Mouse (Mus musculus) T-helper 1 cell (primary cell): ENCODE measurements at regions not wholly inside any gene's neighbourhood (a gene's known extent, or its start where the extent isn't known, plus 50 kb on each side); places are given as distances from the start of the nearest gene placed in this dataset.

Experiments
- in situ Hi-C: fragments of 300-600 bp; cut with MboI, MseI; formaldehyde crosslinking; loops from one replicate; pipeline ENCODE4 v1.15.1; 2025; ENCODE audit warnings: high pct_unique_total_duplicates

DNA sequence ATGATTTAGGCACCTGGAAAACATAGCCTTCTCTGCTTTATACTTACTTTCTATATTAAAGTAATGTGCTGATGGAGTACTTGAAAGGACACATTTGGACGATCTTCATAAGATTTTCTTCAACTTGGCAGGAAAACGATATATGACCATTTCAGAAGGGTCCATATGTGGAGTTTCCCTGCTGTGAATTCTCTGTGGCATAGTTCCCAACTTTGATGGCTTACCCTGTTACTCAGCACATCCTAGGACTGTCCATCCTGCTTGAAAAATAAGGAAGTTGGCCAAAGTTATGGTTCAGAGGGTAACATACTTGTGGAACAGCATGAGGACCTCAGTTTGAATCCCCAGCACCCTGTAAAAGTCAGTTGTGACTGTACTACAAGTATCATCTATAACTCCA is 109.2 kb upstream of the Pbx1 start:
- in situ Hi-C loops = no loop called here

DNA sequence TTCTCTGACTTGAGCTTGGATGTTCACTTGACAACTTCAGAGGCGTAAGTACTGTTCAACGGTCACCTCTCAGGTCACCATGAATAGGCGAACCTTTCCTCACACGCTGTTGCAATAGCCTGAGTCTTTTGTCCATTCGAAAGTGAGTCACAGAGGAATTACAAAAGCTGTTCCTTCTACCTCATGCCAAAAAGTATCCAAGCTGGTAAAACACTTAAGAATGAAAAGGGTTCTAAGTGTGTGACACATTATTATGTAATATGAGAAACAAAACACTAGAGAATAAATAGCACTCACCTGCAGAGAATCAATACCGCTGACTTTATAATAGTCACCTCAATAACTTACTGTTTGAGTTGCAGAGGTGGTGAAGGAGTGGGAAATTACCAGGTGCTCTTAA is 86.0 kb upstream of the Pbx1 start:
- in situ Hi-C loops = no loop called here

DNA sequence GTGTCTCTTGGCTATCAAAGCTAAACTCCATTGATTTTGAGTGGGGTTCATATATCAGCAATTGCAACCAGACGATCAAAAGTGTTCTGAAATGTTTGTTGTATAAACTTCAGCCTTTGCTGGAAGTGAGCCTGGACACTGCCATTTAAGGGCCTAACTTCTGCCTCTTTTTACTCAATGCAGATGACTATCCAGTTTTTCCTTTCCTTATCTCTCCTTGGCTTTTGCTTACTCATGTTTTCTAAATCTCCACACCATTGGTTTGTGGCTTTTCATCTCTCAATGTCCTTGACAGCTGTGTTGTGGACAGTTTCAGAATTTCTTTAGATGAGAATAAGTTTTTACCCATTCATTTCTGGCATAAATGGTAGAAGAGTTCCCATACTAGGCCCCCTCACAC is 74.3 kb upstream of the Pbx1 start:
- in situ Hi-C loops = no loop called here

DNA sequence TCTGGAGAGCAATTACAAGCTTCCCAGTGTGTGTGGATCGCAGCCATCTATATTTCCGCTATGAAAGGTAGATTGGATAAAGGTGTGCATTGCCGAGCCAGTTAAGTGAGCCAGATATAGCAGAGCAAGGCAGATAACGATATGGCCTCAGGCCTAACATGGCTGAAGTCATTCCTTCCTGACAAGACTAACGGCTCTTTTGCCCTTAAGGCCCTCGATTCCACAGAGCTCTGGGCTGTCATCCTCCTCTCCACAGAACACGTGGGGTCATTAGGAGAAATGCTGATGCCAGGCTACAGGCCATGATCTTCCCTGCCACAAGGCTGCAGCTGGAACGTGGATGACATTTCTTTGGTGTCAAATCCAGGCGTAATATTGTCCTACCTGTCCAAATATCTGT is 72.7 kb upstream of the Pbx1 start:
- in situ Hi-C loops = no loop called here

DNA sequence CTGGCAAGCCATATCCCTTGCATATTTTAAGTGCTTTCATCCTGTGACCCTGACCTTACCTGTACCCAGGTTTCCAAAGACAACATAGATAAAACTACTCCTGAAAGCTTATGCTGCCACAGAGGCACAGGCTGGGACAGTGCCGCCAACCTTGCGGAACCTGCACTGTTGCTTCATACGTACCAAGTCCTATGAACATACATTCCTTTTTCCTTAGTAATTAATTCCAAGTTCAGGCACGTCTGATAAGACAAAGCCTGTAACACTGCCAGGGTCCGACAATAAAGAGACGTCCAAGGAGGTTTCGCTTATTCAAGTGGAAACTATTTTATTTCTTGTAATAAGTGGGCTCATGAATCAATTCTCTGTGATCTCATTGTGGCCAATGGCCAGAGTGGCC is 70.2 kb upstream of the Pbx1 start:
- in situ Hi-C loops = no loop called here

DNA sequence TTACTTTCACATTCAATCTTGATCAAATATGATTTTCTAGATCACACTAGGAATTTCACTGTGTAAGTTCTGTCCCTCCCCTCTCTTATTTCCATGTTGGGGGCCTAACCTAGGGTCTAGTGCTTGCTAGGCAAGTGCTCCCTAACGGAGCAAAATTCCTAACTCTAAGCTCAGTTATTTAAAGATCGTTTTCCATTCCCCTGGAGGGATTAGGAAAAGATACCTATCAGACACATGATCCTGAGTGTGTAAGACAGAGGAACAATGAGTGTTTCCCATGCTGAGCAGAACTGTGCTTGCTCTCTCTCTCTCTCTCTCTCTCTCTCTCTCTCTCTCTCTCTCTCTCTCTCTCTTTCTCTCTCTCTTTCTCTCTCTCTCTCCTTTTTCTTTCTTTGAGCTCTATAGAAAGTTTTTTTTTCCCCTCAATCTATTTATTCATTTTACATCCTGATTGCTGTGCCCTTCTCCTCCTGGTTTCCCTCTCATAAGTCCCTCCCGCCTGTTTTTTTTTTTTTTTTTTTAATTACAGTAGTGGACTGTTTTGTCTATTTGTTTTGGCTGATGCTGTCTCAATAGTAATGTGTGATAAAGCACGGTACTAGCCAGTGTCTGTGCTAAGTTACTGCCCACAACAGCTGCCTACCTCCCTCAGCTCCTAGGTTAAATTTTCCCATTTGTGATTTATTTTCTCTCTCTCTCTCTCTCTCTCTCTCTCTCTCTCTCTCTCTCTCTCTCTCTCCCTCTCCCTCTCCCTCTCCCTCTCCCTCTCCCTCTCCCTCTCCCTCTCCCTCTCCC is 69.5 kb upstream of the Pbx1 start:
- in situ Hi-C loops = no loop called here

DNA sequence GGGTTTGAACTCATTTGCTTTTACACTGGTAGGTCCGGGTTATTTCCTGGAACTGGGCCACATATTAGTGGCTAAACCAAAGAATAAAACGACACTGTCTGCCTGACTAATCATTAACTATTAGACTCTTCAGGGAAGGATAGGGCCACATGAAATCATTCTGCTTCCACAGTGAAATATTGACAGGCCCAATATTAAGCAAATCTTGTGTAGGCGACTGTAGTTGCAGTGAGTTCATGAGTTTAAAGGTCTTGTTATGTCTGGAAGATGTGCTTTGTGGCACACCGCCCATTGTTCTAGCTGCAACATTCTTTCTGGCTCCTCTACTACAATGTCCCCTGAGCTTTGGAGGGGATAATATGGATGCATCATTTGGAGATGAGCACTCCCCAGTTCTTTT is 65.7 kb upstream of the Pbx1 start:
- in situ Hi-C loops = no loop called here

DNA sequence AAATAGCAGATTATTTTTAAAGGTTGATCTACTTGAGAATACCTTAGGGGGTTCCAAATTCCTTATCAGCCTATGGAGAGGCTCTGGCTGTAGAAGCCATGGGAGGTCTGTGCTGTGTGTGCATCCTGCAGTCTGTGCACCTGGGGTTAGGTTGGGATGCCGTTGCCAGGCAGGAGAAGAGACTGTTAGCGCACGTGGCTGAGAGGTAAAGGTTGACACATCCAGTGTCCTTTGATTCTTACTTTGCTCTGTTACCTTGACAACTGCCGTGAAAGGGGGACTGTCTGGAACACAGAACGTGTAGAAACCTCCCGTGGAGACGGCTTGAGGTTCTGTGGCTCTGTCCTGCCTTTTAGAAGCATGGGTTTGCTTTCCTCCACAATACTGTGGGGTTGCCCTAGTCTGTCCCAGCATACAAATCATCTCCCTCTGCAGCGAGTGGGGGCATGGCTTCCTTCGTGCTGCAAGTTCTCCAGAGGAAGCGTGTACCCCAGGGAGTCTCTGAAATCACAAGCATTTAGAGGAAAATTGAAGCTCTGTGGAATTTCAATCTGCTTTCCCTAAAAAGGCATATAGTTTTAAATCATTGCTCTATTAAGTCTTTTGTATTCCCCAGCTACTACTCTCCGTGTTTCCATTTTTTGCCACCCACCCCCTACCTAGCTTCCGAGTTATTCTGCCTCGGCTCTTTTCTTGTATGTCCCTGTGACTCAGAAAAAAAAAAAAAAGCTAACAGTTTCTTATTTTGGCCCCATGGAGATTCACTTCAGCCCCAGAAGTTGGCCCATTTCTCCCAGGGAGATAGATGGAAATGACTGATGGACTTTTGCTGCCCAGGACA is 63.8 kb upstream of the Pbx1 start:
- in situ Hi-C loops = no loop called here

DNA sequence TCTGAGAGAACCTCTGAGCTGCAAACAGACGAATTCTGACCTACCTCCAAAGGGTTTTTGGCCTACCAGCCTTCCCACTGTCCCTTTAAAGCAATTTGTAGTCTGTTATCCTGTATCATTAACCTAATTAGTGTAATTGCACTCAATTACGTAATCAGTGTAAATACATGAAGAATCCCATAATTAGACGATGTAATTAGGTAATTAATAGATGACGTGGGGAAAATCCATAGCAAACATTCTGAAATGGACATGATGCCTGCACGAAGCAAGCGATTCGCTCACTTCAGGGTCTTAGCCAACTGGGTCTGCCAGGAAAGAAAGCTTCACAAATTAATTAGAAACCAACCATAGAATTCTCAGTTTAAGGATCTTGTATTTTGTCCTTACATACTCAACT is 55.4 kb upstream of the Pbx1 start:
- in situ Hi-C loops = no loop called here

DNA sequence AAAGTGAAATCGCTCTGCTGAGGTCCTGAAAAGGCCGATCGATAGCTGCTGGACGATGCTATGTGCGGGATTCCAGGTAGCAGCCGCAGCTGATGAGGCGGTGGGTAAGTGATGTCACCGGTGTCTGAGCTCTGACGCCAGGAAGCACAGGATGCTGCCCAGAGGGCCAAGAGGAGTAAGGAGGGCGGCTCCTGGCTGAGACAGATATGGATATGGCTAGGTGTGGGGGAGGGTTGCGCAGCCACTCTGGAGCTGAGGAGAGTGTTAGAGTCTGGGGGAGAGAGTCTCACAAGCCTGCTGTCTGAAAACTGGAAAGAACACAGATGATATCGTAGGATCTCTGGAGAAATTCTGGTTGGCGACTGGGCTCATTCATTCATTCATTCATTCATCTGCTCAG is 51.6 kb upstream of the Pbx1 start:
- in situ Hi-C loops = no loop called here
